Mouse (Mus musculus): ENCODE data around the gene Pced1b.
"Not testable (repeated sequence)": the region's sequence is repeated elsewhere in the genome, so short reads cannot be mapped to it uniquely, and the experiment has no call there.

The Pced1b gene

GRCm38 (mm10) chr15:97345110-97345509, 98.2 kb downstream of the Pced1b start:
- DNase-seq: no peak

- no peak for DNase-seq
Observed at GRCm38 (mm10) chr15:97345917-97346316, 99.0 kb downstream of the Pced1b start.

DNA sequence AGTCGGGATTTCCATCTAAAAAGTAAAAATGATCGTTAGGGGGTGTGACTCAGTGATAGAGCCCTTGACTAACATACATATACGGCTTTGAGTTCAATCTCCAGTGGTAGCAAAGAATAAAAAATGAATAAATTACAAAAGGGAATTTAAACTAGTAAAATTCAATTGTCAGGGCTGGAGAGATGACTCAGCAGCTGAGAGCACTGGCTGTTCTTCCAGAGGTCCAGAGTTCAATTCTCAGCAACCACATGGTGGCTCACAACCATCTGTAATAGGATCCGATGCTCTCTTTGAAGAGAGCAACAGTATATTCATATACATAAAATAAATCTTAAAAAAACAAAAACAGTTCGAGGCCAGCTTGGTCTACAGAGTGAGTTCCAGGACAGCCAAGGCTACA, 99.5 kb downstream of the Pced1b start:
- DNase-seq: no peak

DNA sequence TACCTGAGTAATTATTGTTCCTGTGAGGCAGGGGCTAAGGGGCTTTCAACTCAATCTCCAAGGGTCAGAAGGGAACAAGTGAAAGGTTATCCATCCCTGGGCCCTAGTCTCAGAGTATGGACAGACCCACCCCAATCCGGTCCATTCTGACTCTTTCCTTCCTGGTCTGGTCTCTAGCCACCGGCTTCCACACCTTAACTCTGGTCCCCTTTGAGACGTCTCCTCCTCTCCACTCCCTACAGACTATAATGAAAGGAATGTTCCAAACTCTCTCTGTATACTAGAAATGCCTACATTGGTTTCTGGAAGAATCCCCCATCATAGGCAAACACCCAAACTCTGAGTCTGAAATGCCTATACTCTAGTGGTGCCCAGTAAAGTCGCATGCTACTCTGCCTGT, 100.0 kb downstream of the Pced1b start:
- DNase-seq: no peak

GRCm38 (mm10) chr15:97348566-97349315, 101.8 kb downstream of the Pced1b start:
- no peak for DNase-seq

- no peak for DNase-seq
Observed at GRCm38 (mm10) chr15:97350528-97350927, 103.6 kb downstream of the Pced1b start.

- peak; percentile 84 for DNase-seq
Observed at GRCm38 (mm10) chr15:97351016-97351415, 104.1 kb downstream of the Pced1b start.

DNA sequence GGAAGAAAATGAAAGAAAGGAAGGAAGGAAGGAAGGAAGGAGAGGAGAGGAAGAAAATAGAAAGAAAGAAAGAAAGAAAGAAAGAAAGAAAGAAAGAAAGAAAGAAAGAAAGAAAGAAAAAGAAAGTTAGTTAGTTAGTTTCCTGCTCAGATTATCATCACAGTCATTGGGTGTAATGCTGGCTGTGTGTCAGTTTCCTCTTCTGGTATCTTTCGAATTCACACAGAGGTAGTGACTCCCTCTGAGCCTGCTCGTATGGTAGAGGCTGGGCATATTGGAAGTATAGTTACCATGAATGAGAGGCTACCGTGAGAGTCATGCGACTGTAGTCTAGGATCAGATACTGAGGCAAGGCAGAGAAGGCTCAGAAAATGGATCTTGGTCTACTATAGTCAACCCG, 104.8 kb downstream of the Pced1b start:
- DNase-seq: no peak

GRCm38 (mm10) chr15:97355676-97356303, 108.9 kb downstream of the Pced1b start:
- no peak for DNase-seq

GRCm38 (mm10) chr15:97357016-97357415, 110.1 kb downstream of the Pced1b start:
- DNase-seq: no peak

DNA sequence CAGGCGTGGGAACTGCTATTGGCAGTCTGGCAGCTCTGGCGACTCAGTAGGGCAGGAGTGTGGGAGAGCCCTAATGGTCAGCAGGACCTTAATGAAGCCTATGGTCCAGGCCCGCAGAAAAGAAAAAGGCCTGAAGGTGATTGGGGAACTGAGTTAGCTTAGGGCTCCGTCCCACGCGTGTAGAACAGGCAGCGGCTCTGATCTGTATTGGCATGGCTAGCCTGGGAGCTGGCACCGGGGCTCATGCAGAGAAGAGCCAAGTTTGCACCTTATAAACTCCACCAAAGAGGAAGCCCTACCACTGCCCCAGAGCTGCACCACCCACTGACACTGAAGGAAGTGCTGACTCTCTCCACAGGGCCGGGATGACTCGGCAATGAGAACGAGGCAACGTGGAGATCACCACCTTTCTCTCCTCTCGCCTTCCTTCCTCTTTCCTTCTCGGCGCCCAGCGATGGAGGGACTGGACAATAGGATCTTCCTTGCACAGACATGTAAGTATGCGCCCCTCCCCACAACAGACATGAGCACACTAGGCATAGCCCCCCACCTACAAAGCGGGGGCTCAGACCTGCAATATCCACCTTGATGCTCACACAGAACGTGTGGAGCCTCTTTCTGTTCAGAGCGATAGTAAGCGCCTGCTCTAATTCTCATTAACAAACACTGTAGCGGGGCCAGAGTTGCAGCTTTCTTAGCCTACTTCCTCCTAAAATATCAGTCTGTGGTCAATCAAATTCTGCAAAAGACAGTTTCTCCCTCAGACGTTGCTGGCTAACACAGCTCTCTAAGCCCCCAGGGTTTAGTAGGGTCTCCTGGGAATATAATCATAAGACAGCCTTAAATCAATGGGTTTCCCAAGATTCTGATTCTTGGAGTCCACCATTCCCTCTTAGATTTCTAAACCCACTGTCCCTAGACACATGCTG, 114.2 kb downstream of the Pced1b start:
- DNase-seq: peak; percentile 21

DNA sequence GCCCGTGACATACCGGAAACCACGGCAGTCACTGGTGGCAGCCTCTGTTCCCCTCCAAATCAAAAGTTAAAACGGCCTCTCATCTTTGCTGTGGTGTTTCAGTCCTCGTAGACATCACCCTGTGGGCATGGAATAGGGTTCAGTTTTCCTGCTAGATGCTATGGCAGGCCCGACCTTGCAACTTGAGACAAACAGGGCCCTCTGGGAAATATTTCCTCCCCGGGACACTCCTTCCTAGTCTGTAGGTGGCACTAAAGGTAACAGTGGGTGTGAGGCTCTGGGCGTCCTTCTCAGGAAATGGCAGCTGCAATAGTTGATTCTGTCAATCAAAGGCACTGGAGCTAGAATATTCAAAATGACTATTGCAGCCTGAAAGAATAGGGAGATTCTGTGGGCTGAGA, 114.9 kb downstream of the Pced1b start:
- DNase-seq: no peak

- DNase-seq: not testable (repeated sequence)
Observed at GRCm38 (mm10) chr15:97364271-97364670, 117.4 kb downstream of the Pced1b start.

- DNase-seq: no peak
Observed at GRCm38 (mm10) chr15:97364968-97365367, 118.1 kb downstream of the Pced1b start.

- DNase-seq: no peak
Observed at GRCm38 (mm10) chr15:97368035-97368608, 121.2 kb downstream of the Pced1b start.

DNA sequence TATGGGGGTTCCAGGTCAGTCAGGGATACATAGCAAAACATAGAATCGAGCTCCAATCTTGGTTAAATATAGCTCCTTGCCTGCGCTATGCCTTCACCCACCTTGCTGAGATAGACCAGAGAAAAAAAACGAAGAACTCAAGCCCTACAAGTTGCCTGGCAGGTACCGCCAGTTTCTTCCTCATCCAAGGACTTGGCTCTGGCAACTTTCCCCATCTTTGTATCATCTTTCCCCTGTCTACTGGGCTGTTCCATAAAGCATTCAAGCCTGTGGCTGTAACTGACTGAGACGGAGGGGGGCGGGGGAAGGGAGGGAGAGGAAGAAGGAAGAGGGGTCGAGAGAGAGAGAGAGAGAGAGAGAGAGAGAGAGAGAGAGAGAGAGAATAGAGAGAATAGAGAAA, 121.7 kb downstream of the Pced1b start:
- no peak for DNase-seq

DNA sequence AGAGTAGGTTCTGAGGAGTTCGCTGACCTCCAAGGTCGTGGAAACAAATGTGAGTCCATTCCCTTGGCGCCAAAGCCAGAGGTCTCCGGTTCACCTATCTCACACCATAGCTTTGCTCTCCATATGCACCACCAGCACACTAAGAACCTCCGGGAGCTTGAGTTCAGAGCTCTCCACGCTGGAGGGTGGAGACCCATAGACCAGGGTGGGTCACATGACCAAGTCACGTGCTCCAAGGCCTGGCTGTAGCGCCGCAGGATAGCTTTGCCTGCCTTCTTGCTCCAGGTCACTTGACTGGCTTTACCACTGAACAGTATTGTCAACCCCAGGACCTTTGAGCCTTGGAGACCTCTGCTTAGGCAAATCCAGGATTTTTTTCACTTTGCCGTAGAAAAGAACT, 122.2 kb downstream of the Pced1b start:
- DNase-seq: no peak

DNA sequence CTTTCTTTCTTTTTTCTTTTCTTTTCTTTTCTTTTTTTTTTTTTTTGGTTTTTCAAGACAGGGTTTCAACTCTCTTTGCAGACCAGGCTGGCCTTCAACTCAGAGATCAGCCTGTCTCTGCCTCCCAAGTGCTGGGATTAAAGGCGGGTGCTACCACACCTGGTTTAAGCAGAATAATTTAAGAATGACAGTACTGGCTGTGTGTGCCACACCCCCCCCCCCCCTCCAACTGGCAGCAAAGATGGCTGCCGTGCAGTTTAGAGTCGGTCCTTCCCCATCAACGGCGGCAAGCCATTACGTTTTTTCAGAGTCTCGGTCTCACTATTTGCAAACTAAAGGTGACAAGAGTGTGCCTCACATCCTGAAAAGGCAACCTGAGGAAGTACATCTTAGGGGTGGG, 124.0 kb downstream of the Pced1b start:
- no peak for DNase-seq

- DNase-seq: not testable (repeated sequence)
Observed at GRCm38 (mm10) chr15:97372043-97372442, 125.1 kb downstream of the Pced1b start.

DNA sequence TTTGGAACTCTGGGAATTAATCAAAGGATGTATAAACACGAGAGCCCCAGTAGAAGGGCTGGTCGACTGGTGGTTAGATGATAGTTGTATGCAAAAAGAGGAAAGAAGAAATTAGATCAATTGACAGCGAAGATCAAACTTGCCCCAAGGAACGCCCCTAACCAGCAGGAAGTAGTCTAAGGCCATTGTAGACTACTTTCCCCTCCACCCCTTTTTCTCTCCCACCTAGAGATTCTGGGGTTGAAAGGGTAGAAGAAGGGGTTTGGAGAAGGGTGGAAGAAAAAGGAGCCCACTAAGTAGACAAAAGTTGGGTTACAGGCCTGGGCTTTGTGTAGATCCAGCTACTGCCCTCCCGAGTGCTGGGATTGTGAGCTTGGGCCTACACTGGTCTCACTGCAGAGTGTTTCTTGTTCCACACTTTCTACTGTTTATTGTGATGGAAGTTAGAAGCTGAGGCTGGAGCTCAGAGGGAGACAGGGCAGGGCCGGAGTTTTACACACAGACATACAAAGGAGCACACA, 125.8 kb downstream of the Pced1b start:
- no peak for DNase-seq

GRCm38 (mm10) chr15:97373203-97374084, 126.5 kb downstream of the Pced1b start:
- DNase-seq: peak; percentile 46
